Mouse (Mus musculus) 3T3-L1 (cell line): ENCODE results near the gene Rhox3a.
"Not testable (repeated sequence)": the region's sequence is repeated elsewhere in the genome, so short reads cannot be mapped to it uniquely, and the experiment has no call there.

ENCODE experiments used
- DNase-seq: peaks from one replicate; pipeline ENCODE4 v3.0.0-alpha.2; 2015; ENCODE audit warnings: low read depth, low spot score

Rhox3a gene

DNA sequence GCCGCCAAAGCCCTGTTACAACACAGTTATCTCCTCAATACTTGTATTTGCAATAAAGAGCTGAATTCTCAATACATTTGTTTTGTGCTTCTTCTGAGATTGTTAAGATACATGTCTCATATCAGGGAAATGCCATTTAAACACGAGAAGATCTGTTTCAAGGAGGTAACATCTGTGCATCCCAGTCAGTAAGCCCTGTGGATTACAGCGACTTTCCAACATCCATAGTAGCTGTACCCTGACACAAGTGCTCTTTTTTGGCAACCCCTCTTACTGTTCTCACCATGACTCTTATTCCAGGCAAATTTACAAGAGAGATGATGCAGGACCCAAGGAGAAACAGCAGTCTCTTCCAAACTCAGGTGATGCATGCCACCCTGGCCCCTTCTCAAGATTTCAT, at the start of gene Rhox3a:
Gene Rhox3a, plus strand, starts transcription at position 301 of the 400 bp plus-strand sequence.
- DNase-seq, result not testable (repeated sequence)

- DNase-seq, result no peak
Measured at GRCm38 (mm10) chrX:37210941-37211340, 38.8 kb upstream of the Rhox3a start, which contains the start of gene Gm9. Gene Gm9 (minus strand): TSS chrX:37211041.

DNA sequence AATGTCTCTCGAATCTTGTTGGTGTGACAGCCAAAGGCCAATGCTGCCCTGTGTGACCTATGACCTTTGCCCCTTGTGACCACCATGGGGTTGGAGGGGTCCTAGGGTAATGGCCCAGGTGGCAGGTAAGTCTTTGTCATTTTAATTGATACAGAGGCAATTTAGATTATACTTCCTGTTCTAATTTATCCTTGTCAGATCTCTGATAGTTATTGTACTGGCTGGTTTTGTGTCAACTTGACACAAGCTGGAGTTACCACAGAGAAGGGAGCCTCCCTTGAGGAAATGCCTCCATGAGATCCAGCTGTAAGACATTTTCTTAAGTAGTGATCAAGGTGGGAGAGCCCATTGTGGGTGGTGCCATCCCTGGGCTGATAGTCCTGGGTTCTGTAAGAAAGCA, 27.6 kb upstream of the Rhox3a start, which contains the start of gene Rhox1:
Gene Rhox1, minus strand, starts transcription at position 101 of the 400 bp plus-strand sequence.
- not testable (repeated sequence) for DNase-seq

- not testable (repeated sequence) for DNase-seq
Measured at GRCm38 (mm10) chrX:37244676-37245075, 5.0 kb upstream of the Rhox3a start, which contains the start of gene Rhox2a. Gene Rhox2a (plus strand): TSS chrX:37244976.

- DNase-seq, result not testable (repeated sequence)
Measured at GRCm38 (mm10) chrX:37265038-37265437, 15.3 kb downstream of the Rhox3a start, which contains the start of gene Rhox4a. Gene Rhox4a (plus strand): TSS chrX:37265338.
